Mouse (Mus musculus): ENCODE results near the gene Pim3. TPM values are rescaled to one million over a fixed set of nuclear protein-coding genes. Genes with fewer than 3 reads are reported as not detected.

Gene Pim3
- total and polyA plus RNA-seq, 3 experiments: 11.4 to 26.0 (median 19.0) TPM

GRCm38 (mm10) chr15:88821403-88821802 lies 40.6 kb upstream of the Pim3 start:
- in situ Hi-C loops (cut with MboI; ENCODE audit: low pct_ligation_motif_present, low pct_unique_long_range_greater_than_20kb, low sequenced_read_pairs) (loop anchor here (10.0 kb wide), 1 partner anchor 253 kb away; the partner anchor contains the start of gene Trabd), dilution Hi-C loops (cut with MboI; ENCODE audit: extremely low pct_ligation_motif_present, extremely low pct_unique_long_range_greater_than_20kb, low sequenced_read_pairs) (no loop called here)
- Histone ChIP-seq H3K4me1 (ENCODE audit: control insufficient read depth in 1 of 2, insufficient read depth in 2 of 2) (peaks cover 26 to 55% of the 10 kb centered on the region in 2 experiments), H3K9me3 (replicated peaks; ENCODE audit: low read length) (no peaks in the 10 kb centered on the region), H3K27ac (ENCODE audit: insufficient read depth, low read depth) (no peak overlapping the region), H3K36me3 (replicated peaks in 1 of 2; ENCODE audit: control insufficient read depth in 1 of 2, insufficient read depth in 1 of 2, low read length in 1 of 2) (peaks cover 33 to 64% of the 10 kb centered on the region in 2 experiments), H3K4me3 (replicated peaks in 1 of 3; ENCODE audit: low read depth in 2 of 3, low read length in 2 of 3, poor library complexity in 1 of 3) (peak overlapping the region in 1 of 3 experiments; percentile 10), H3K4me2 (ENCODE audit: insufficient read depth, low read depth, poor library complexity, severe bottlenecking) (peak overlapping the region; percentile 80), H3K9ac (ENCODE audit: insufficient read depth, low read depth) (peak overlapping the region; percentile 84; the same call in 1 of the 2 replicates), H3K79me2 (replicated peaks; ENCODE audit: control insufficient read depth, extremely low read depth, insufficient read depth, poor library complexity, severe bottlenecking) (peaks cover 16% of the 10 kb centered on the region; the same call in 1 of the 2 replicates), H3K27me3 (replicated peaks) (no peaks in the 10 kb centered on the region)
- DNase-seq (ENCODE audit: extremely low read depth): no peak
- TF ChIP-seq PAX5 (IDR thresholded peaks at IDR 0.05; ENCODE audit: low read length): no peak
- TF ChIP-seq NELFE (IDR thresholded peaks at IDR 0.05; ENCODE audit: low read depth, low read length): no peak
- no peak for TF ChIP-seq CHD2 (IDR thresholded peaks at IDR 0.05; ENCODE audit: low read length)
- TF ChIP-seq TCF12 (IDR thresholded peaks at IDR 0.05; ENCODE audit: low read depth, low read length): 0 out of 2 replicates have a peak, but pooled peaks have one; percentile 14
- peak; percentile 77; the same call in 1 of the 2 replicates for TF ChIP-seq BHLHE40 (IDR thresholded peaks at IDR 0.05; ENCODE audit: low read depth, low read length)
- TF ChIP-seq RCOR1 (conservative IDR thresholded peaks at IDR 0.05; ENCODE audit: low read depth, low read length): no peak
- TF ChIP-seq ELF1 (IDR thresholded peaks at IDR 0.05; ENCODE audit: low read depth, low read length): no peak
- peak; percentile 87 for TF ChIP-seq MXI1 (IDR thresholded peaks at IDR 0.05; ENCODE audit: low read depth, low read length)
- no peak for TF ChIP-seq HCFC1 (IDR thresholded peaks at IDR 0.05; ENCODE audit: low read depth, low read length)
- TF ChIP-seq SIN3A (IDR thresholded peaks at IDR 0.05; ENCODE audit: low read length): peak; percentile 87
- no peak for TF ChIP-seq KAT2A (IDR thresholded peaks at IDR 0.05; ENCODE audit: insufficient replicate concordance, low read length)
- peak; percentile 74 for TF ChIP-seq IRF4 (IDR thresholded peaks at IDR 0.05; ENCODE audit: low read depth, low read length)
- no peak for TF ChIP-seq CHD1 (IDR thresholded peaks at IDR 0.05; ENCODE audit: low read depth, low read length)
- peak; percentile 82 for TF ChIP-seq MYC (IDR thresholded peaks at IDR 0.05; ENCODE audit: low read depth, low read length)
- TF ChIP-seq JUND (conservative IDR thresholded peaks at IDR 0.05; ENCODE audit: low read depth, low read length): no peak
- no peak for TF ChIP-seq USF1 (IDR thresholded peaks at IDR 0.05; ENCODE audit: low read depth, low read length)
- no peak for TF ChIP-seq GABPA (IDR thresholded peaks at IDR 0.05; ENCODE audit: insufficient replicate concordance, low read depth, low read length)
- no peak for TF ChIP-seq POLR2A (IDR thresholded peaks at IDR 0.05; ENCODE audit: low read depth, low read length)
- no peak for TF ChIP-seq MAFK (IDR thresholded peaks at IDR 0.05; ENCODE audit: insufficient replicate concordance, low read length)
- TF ChIP-seq TBP (conservative IDR thresholded peaks at IDR 0.05; ENCODE audit: low read depth, low read length): no peak
- no peak for TF ChIP-seq POLR2AphosphoS2 (IDR thresholded peaks at IDR 0.05; ENCODE audit: low read depth, low read length)
- no peak for TF ChIP-seq CTCF (conservative IDR thresholded peaks at IDR 0.05 in 1 of 2, IDR thresholded peaks at IDR 0.05 in 1 of 2; ENCODE audit: low read depth in 2 of 2, low read length in 2 of 2)
- TF ChIP-seq EP300 (IDR thresholded peaks at IDR 0.05; ENCODE audit: low read length): no peak
- no peak for TF ChIP-seq USF2 (conservative IDR thresholded peaks at IDR 0.05; ENCODE audit: low read depth, low read length)
- no peak for TF ChIP-seq ZKSCAN1 (IDR thresholded peaks at IDR 0.05; ENCODE audit: borderline replicate concordance, low read depth, low read length)
- no peak for TF ChIP-seq MEF2A (IDR thresholded peaks at IDR 0.05; ENCODE audit: borderline replicate concordance, low read depth, low read length)
- 0 out of 2 replicates have a peak, but pooled peaks have one; percentile 18 for TF ChIP-seq ETS1 (conservative IDR thresholded peaks at IDR 0.05; ENCODE audit: low read depth, low read length)
- no peak for TF ChIP-seq ZNF384 (IDR thresholded peaks at IDR 0.05; ENCODE audit: low read depth, low read length)
- no peak for TF ChIP-seq ZMIZ1 (IDR thresholded peaks at IDR 0.05; ENCODE audit: low read depth, low read length)
- TF ChIP-seq MAX (IDR thresholded peaks at IDR 0.05; ENCODE audit: low read length): peak; percentile 68; the same call in 1 of the 2 replicates
- TF ChIP-seq E2F4 (IDR thresholded peaks at IDR 0.05; ENCODE audit: insufficient replicate concordance, low read depth, low read length): no peak
- TF ChIP-seq MAZ (IDR thresholded peaks at IDR 0.05; ENCODE audit: low read depth, low read length): no peak

Data from CH12.LX (cell line).